Mouse (Mus musculus) midbrain, embryonic 10.5 days (tissue): ENCODE data around the gene Ttf1. TPM values are rescaled to one million over a fixed set of nuclear protein-coding genes. Genes with fewer than 3 reads are reported as not detected.
"Not testable (repeated sequence)": the region's sequence is repeated elsewhere in the genome, so short reads cannot be mapped to it uniquely, and the experiment has no call there.

Experiments used
- DNase-seq: peaks from one replicate; pipeline ENCODE4 v3.0.0-alpha.2; 2017; ENCODE audit warnings: low spot score
- H3K27ac ChIP-seq: fragments of 300-500 bp; sonication (generic); replicated peaks from 2 replicates; pipeline ENCODE4 v1.5.1; 2016; ENCODE audit warnings: mild to moderate bottlenecking
- H3K27me3 ChIP-seq: fragments of 300-500 bp; sonication (generic); 2 replicates; pipeline ENCODE4 v1.6.1; 2016; ENCODE audit warnings: low read depth, mild to moderate bottlenecking; ENCODE audit not compliant: poor library complexity, severe bottlenecking
- H3K36me3 ChIP-seq: fragments of 300-500 bp; sonication (generic); 2 replicates; pipeline ENCODE4 v1.6.1; 2016; ENCODE audit warnings: mild to moderate bottlenecking, moderate library complexity
- H3K4me1 ChIP-seq: fragments of 300-500 bp; sonication (generic); 2 replicates; pipeline ENCODE4 v1.6.1; 2016
- H3K4me3 ChIP-seq: fragments of 300-500 bp; sonication (generic); 2 replicates; pipeline ENCODE4 v1.5.1; 2016; ENCODE audit warnings: mild to moderate bottlenecking, moderate library complexity
- H3K9me3 ChIP-seq: fragments of 300-500 bp; sonication (generic); replicated peaks from 2 replicates; pipeline ENCODE4 v1.6.1; 2016; ENCODE audit warnings: mild to moderate bottlenecking
- WGBS: fragments of 180-500 bp; shearing (Covaris S2); methylation state at CpG from one replicate; pipeline ENCODE4 v1.1.7; 2016; 5-methylcytosine and 5-hydroxymethylcytosine counted together
- polyA plus RNA-seq: library from polyadenylated mRNA; unstranded; fragments of >200 nt; fragmentation: Nextera tagmentation; extraction: Ambion mirVana; gene quantifications from 2 replicates; pipeline ENCODE4 v1.2.1, GENCODE M21; 2016

The Ttf1 gene
- polyA plus RNA-seq, 1 experiment from 2014 or later = 12.6 TPM

DNA sequence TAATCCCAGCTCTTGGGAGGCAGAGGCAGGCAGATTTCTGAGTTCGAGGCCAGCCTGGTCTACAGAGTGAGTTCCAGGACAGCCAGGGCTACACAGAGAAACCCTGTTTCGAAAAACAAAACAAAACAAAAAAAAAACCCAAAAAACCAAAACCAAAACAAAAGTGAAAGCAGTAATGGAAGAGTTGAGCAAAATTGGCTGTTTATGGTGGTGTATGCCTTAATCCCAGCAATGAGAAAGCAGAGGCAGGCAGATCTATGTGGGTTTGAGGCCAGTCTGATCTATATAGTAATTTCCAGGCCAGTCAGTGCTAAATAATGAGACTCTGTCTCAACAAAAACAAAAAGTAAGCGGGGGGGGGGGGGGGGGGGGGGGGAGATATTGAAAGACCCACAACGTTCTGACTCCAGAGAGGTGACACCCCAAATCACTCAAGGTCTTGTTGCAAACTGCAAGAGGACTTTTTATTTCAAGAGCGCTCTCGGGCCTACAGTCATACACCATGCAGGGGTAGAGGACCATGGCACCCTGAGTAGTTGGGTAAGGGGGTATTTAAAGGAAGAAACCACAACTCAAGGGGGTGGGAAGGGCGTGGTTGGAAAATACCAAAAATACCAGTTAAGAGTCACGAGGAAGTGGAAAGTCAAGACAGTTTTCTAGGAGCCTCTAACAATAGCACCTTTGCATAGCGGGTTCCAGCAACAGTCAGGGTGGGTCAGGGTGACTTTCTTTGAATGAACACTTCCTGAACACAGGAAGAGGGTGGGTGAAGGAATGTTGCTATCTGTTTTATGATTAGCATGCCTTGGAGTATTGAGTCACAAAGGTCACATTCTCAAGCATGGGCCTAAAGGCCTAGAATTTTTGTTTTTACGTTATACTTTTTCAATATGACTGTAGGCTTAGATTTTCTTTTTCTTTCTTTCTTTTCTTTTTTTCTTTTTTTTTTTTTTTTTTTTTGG lies 42.6 kb downstream of the Ttf1 start:
- not testable (repeated sequence) for H3K27me3 ChIP-seq, H3K36me3 ChIP-seq, DNase-seq, H3K9me3 ChIP-seq, H3K4me1 ChIP-seq, H3K4me3 ChIP-seq, H3K27ac ChIP-seq
- 84% methylated on average over 10 of the region's 10 CpGs for WGBS

DNA sequence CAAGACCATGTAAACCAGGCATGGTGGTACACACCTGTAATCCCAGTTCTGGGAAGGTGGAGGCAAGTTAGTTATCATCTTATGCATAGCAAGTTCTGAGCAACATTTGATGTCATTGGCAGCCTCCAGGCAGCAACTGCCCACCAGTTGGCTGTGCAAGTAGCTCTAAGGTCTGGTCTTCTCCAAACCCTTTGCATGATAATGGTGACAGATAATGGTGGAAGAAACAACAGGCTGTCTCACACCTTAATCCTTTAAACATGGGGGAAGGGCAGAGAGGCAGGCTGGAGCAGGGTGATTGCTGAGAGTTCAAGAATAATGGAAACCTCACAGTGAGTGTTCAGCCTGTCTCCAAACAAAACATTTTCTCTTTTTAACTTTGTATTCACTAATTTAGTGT lies 60.9 kb downstream of the Ttf1 start:
- H3K4me1 ChIP-seq = peaks cover 11% of the 10 kb centered on the region
- no peaks in the 10 kb centered on the region for H3K36me3 ChIP-seq
- no peak overlapping the region for H3K27ac ChIP-seq
- no peaks in the 10 kb centered on the region for H3K27me3 ChIP-seq
- H3K9me3 ChIP-seq = no peaks in the 10 kb centered on the region
- H3K4me3 ChIP-seq = no peak overlapping the region
- DNase-seq = no peak

DNA sequence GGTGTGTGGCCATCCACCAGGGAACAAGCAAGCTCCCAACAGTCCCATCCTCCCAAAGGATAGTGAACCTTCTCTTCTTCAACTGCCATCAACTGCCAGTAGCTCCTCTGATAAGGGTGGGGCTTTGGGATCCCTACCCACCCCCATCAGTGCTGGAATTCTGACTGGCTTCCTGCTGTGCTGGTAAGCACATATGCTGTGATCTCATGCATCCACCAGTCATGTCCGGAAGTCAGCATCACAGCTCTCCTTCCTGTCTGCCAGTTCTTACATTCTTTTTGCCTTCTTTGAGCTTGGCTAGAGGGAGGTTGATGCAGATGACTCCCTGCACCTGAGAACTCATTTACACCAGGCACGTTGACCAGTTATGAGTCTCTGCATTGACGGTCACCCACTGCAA lies 62.4 kb downstream of the Ttf1 start:
- peaks cover 11% of the 10 kb centered on the region for H3K36me3 ChIP-seq
- whole genome bisulfite sequencing = 82% methylated on average over 3 of the region's 3 CpGs
- no peak for DNase-seq
- peaks cover 21% of the 10 kb centered on the region for H3K4me1 ChIP-seq
- no peaks in the 10 kb centered on the region for H3K27me3 ChIP-seq
- H3K9me3 ChIP-seq = no peaks in the 10 kb centered on the region
- no peak overlapping the region for H3K27ac ChIP-seq
- no peak overlapping the region for H3K4me3 ChIP-seq

DNA sequence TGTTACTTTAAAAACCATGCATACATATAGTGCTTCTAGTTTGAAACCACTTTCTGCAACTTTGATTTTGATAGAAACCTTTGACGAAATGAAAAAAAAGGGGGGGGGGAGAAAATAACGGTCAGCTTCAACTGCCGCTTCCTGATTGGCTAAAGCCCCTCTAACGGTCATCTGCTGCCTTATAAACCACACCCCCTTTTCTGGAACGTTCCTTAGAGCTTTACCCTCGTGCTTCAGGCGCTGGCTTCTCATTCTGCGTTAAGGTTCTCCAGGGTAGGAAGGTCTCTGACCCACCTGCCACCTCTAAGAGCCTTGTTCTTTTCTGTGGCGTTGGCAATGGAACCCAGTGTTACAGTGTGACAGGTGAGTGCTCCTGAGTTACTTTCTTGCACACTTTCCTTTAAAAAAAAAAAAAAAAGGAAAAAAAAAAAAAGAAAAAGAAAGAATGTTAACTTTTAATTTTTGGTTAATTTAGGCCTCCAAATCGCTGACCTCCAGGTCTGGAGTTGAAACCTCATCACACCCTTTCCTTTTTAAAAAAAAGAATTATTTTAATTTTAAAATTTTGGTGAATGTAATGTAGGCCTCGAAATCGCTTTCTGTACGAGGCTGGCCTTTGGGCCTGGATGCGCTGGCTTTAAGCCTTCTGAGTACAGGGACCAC lies 64.0 kb downstream of the Ttf1 start, which contains the start of gene Setx:
Gene Setx (plus strand): TSS at position 275 of the 663 bp plus-strand sequence.
- no peaks in the 10 kb centered on the region for H3K9me3 ChIP-seq
- peaks cover 26% of the 10 kb centered on the region for H3K36me3 ChIP-seq
- H3K4me1 ChIP-seq = peaks cover 21% of the 10 kb centered on the region
- no peak for DNase-seq
- H3K27me3 ChIP-seq = no peaks in the 10 kb centered on the region
- 70% methylated on average over 14 of the region's 14 CpGs for WGBS
- H3K4me3 ChIP-seq = peak within 1 kb of the TSS; percentile 93
- H3K27ac ChIP-seq = peak within 1 kb of the TSS; percentile 94

DNA sequence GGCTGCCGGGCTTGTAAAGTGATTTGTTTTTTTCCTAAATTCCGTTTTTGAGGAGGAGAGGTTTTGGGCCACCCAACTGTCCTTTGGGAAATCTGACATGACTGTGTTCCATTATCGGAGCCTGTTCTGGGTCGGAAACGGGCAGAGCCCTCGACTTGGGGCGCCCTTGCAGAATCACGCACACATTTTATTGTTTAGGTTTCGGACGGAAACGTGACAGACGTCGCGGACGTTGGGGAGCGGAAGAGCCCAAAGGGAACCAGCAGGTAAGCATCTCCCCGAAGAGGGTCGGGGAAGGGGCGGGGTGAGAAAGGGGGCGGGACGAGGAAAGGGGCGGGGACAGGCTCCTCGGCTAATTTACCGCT lies 64.5 kb downstream of the Ttf1 start:
- under 1% methylated on average over 24 of the region's 24 CpGs for WGBS

DNA sequence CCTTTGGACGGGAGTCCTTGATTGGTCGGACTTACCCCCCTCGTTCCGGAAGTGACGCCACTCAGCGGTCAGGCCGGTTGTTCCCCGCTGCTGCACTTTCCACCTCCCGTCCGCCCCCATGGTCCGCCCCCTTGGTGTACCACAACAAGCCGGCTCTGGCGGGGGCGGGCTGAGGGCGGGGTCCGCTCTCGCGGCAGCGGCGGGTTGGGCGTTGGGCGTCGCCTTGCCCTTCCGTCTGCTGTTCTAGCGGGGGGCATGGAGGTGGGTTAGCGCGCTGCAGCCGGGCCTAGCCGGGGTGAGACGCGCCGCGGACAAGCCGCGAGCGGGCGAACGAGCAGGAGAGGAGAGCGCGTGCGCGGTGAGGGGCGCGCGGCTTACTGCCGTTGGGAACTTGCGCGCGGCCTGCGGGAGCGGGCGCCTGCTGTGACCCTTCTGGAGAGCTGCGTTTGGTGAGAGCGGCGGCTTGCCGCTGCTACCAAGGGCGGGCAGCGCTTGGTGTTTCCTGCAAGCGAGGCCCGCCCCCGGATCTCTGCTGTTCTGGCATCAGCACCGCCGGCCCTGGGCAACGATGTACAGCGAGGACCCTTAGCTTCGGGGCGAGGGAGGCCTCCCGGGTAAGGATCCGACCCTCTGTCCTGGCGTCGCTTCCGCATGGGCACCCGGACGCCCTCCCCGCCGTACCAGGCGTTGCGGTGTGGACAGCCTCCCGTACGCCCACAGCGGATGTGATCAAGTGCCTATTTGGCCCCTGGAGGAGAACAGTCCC lies 65.1 kb downstream of the Ttf1 start:
- H3K9me3 ChIP-seq = no peaks in the 10 kb centered on the region
- peaks cover 37% of the 10 kb centered on the region for H3K36me3 ChIP-seq
- DNase-seq = peak; percentile 100
- H3K27ac ChIP-seq = peak overlapping the region; percentile 94
- no peaks in the 10 kb centered on the region for H3K27me3 ChIP-seq
- peak overlapping the region; percentile 93 for H3K4me3 ChIP-seq
- H3K4me1 ChIP-seq = peaks cover 21% of the 10 kb centered on the region
- under 1% methylated on average over 81 of the region's 81 CpGs for WGBS

More for the DNA sequence above, 64.5 kb downstream of the Ttf1 start:
- H3K27me3 ChIP-seq = no peaks in the 10 kb centered on the region
- peak overlapping the region; percentile 94 for H3K27ac ChIP-seq
- H3K36me3 ChIP-seq = peaks cover 31% of the 10 kb centered on the region
- H3K4me3 ChIP-seq = peak overlapping the region; percentile 93
- DNase-seq = no peak
- no peaks in the 10 kb centered on the region for H3K9me3 ChIP-seq
- H3K4me1 ChIP-seq = peaks cover 21% of the 10 kb centered on the region

DNA sequence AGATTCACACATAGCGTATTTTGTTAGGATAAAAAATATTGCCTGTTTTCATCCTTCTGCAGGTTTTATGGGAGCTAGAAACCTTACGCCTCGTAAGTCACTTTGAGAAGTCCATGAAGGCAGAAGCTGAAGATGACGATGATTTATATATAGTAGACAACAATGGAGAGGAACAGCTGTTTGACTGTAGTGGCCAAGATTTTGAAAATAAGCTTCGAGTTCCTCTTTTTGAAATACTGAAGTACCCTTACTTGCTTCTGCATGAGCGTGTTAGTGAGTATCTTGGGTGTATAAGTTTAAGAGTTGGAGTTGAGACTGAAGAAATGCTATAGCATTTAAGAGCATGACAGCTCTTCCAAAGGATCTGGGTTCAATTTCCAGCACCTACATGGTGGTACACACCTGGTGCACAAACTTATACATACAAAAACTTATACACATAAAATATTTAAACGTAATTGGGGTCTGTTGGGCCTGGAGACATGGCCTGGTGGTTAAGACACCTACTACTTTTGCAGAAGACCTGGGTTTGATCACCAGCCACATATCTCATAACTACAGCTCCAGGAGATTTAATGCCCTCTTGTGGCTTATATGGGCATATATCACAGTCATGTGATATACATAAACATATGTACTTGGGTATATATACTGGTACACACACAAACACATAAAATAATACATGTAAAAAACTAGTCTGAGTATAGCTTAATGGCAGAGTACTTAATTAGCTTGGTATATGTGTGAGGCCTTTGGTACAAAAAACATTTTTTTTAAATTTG lies 70.2 kb downstream of the Ttf1 start:
- H3K4me1 ChIP-seq = peaks cover 16% of the 10 kb centered on the region
- H3K4me3 ChIP-seq = no peak overlapping the region
- H3K9me3 ChIP-seq = no peaks in the 10 kb centered on the region
- 94% methylated on average over 7 of the region's 7 CpGs for WGBS
- no peak overlapping the region for H3K27ac ChIP-seq
- H3K27me3 ChIP-seq = no peaks in the 10 kb centered on the region
- DNase-seq = no peak
- H3K36me3 ChIP-seq = peaks cover 86% of the 10 kb centered on the region

DNA sequence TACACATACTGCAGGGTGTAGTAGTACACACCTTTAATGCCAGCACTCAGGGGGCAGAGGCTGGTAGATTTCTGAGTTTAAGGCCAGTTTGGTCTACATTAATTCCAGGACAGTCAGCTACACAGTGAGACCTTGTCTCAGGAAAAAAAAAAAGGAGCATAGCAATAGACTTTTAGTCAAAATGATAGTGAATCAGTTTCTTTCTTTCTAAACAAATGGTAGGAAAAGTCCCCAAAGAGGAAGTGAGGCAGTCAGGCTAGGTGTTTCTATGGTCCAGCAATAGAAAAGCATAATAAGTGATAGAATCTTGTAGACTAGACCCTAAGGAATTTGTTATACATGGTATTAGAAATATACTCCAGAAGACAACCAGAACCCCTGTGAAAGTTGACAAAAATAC lies 75.1 kb downstream of the Ttf1 start:
- no peak for DNase-seq
- Histone ChIP-seq H3K36me3 (peaks cover 94% of the 10 kb centered on the region), H3K9me3 (no peaks in the 10 kb centered on the region), H3K27me3 (no peaks in the 10 kb centered on the region), H3K27ac (no peak overlapping the region), H3K4me3 (no peak overlapping the region), H3K4me1 (no peaks in the 10 kb centered on the region)

Other genes starting within 250 kb of the Ttf1 start
- 23.9 and 24.9 TPM in 2 replicates for gene Gtf3c4, start 219.9 kb upstream of the Ttf1 start, polyA plus RNA-seq
- 20.4 and 22.0 TPM in 2 replicates for gene Ddx31, start 219.9 kb upstream of the Ttf1 start, polyA plus RNA-seq
- 10.9 and 13.8 TPM in 2 replicates for gene Barhl1, start 143.6 kb upstream of the Ttf1 start, polyA plus RNA-seq
- 1.0 and 2.4 TPM in 2 replicates for gene Cfap77, start 5.2 kb upstream of the Ttf1 start, polyA plus RNA-seq
- gene Setx, start 63.9 kb downstream of the Ttf1 start, polyA plus RNA-seq = 11.8 and 13.8 TPM in 2 replicates
- 1.6 and 2.8 TPM in 2 replicates for gene Ntng2, start 192.7 kb downstream of the Ttf1 start, polyA plus RNA-seq